ENCODE assay signal across 8 mouse cellular contexts in the genomic region with DNA sequence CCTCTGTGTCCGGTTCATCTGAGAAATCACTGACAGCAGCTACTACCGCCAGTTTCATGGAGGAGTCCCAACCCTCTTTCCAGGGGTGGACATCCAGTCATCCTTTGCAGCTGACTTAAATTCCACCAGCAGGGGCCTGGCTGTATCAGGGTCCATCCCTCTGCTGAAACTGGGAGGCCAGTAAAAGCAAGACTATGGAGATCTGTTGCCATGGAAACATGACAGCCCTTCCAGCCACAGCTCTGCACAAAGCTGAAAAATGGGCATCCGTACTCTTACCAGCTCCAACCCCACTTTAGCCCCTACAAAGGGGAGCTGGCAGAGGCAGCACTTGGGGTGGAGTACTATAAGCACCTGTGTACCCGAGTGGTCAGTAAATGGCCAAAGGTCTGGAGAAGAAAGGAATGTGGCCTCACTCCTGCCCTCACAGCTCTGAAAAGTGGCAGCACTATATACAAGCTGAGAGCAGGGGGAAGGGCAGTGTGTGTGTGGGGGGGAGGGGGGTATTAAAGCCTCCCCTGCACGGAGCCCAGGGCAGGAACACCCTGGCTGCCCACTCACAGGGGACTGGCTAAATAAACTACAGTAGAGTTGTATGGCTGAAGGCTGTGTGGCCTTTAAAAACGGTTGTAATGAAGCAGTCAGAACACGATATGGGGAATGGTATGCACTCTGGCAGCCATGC. TPM values are rescaled to one million over a fixed set of nuclear protein-coding genes. Genes with fewer than 3 reads are reported as not detected.
DNase-seq lines count a peak whose midpoint lies in the region; ATAC-seq and TF ChIP-seq lines count a peak whose summit lies in the region.

No protein-coding gene starts in this region.

- 0 out of 2 replicates have a peak, but pooled peaks cover 3% of the 10 kb centered on the region for H3K36me3 ChIP-seq in heart, embryonic 11.5 days (ENCODE audit: control insufficient read depth, insufficient read depth, low read length)
- peaks cover 16% of the 10 kb centered on the region; the same call in 1 of the 2 replicates for H3K36me3 ChIP-seq in forebrain, postnatal 0 days (ENCODE audit: insufficient read depth)
- peaks cover 27% of the 10 kb centered on the region for H3K36me3 ChIP-seq in midbrain, embryonic 12.5 days

- intact Hi-C loops in heart, postnatal 25 days (cut with DNase I) = no loop called here

- H3K9ac ChIP-seq in heart, embryonic 11.5 days (ENCODE audit: low read depth, low read length) = no peak overlapping the region
- H3K9ac ChIP-seq in forebrain, postnatal 0 days = 0 out of 2 replicates have a peak overlapping the region, but pooled peaks have one; percentile 10
- 0 out of 2 replicates have a peak overlapping the region, but pooled peaks have one; percentile 20 for H3K9ac ChIP-seq in midbrain, embryonic 12.5 days (replicated peaks)

- H3K4me3 ChIP-seq in heart, embryonic 11.5 days (ENCODE audit: low read depth, low read length) = no peak overlapping the region
- H3K4me3 ChIP-seq in forebrain, postnatal 0 days (ENCODE audit: low read depth, low read length) = no peak overlapping the region
- H3K4me3 ChIP-seq in midbrain, embryonic 12.5 days = no peak overlapping the region

- peak overlapping the region; percentile 41 for H3K27ac ChIP-seq in heart, embryonic 11.5 days (ENCODE audit: low read depth, low read length)
- H3K27ac ChIP-seq in forebrain, postnatal 0 days (ENCODE audit: low read depth, low read length) = peak overlapping the region; percentile 59
- H3K27ac ChIP-seq in midbrain, embryonic 12.5 days (replicated peaks) = peak overlapping the region; percentile 64

- ATAC-seq in heart, embryonic 11.5 days (replicated peaks; ENCODE audit: insufficient number of reproducible peaks, low FRiP score, low TSS enrichment) = no peak
- ATAC-seq in forebrain, postnatal 0 days = peak; percentile 86
- ATAC-seq in midbrain, embryonic 12.5 days (ENCODE audit: low FRiP score, low read depth) = peak; percentile 67

- peak; percentile 43 for TF ChIP-seq CTCF in forebrain, postnatal 0 days (IDR thresholded peaks at IDR 0.05; ENCODE audit: low read depth)

- no peak for DNase-seq in heart, postnatal 25 days (ENCODE audit: low spot score)
- peak; percentile 57 for DNase-seq in R1 (ENCODE audit: low read depth, low spot score)
- DNase-seq in forebrain, postnatal 0 days = peak; percentile 56
- no peak for DNase-seq in B cell, adult 2 months
- DNase-seq in ovary, postnatal 14 days (ENCODE audit: low spot score) = no peak
- DNase-seq in spleen, postnatal 36 days (ENCODE audit: low spot score in 2 of 2) = no peak

- no peaks in the 10 kb centered on the region for H3K27me3 ChIP-seq in heart, embryonic 11.5 days (ENCODE audit: control insufficient read depth, insufficient read depth, low read length)
- no peaks in the 10 kb centered on the region for H3K27me3 ChIP-seq in forebrain, postnatal 0 days (ENCODE audit: insufficient read depth, low read length)
- H3K27me3 ChIP-seq in midbrain, embryonic 12.5 days = no peaks in the 10 kb centered on the region

- no peaks in the 10 kb centered on the region for H3K9me3 ChIP-seq in heart, embryonic 11.5 days (replicated peaks; ENCODE audit: control insufficient read depth, low read length)
- H3K9me3 ChIP-seq in forebrain, postnatal 0 days (ENCODE audit: low read length) = no peaks in the 10 kb centered on the region
- H3K9me3 ChIP-seq in midbrain, embryonic 12.5 days = no peaks in the 10 kb centered on the region

- WGBS in heart, embryonic 11.5 days (ENCODE audit: insufficient replicate concordance) = 36% methylated on average over 7 of the region's 7 CpGs
- 23% methylated on average over 7 of the region's 7 CpGs for WGBS in forebrain, postnatal 0 days
- 13% methylated on average over 7 of the region's 7 CpGs for WGBS in midbrain, embryonic 12.5 days

- H3K4me1 ChIP-seq in heart, embryonic 11.5 days (ENCODE audit: control insufficient read depth, insufficient read depth, low read length) = peaks cover 45% of the 10 kb centered on the region
- H3K4me1 ChIP-seq in forebrain, postnatal 0 days (ENCODE audit: insufficient read depth) = peaks cover 18% of the 10 kb centered on the region
- H3K4me1 ChIP-seq in midbrain, embryonic 12.5 days = peaks cover 36% of the 10 kb centered on the region

- no peak overlapping the region for H3K4me2 ChIP-seq in heart, embryonic 11.5 days
- no peak overlapping the region for H3K4me2 ChIP-seq in forebrain, postnatal 0 days (ENCODE audit: low read depth)
- H3K4me2 ChIP-seq in midbrain, embryonic 12.5 days (replicated peaks) = peak overlapping the region; percentile 22; the same call in 1 of the 2 replicates

RNA-seq across cellular contexts. Expression of a gene that starts 32.4 kb away (rescaled TPM):
- 11.9 and 14.5 TPM in 2 replicates for polyA plus RNA-seq in heart, embryonic 11.5 days (2014; fragmentation: Nextera tagmentation; extraction: Ambion mirVana)
- total RNA-seq in heart, postnatal 25 days (2021) = 10 to 100 TPM; 25.8 to 26.8 TPM
- total RNA-seq in forebrain, postnatal 0 days (2014; rRNA removed) = 5.6 and 15.4 TPM in 2 replicates
- 5.6 and 5.8 TPM in 2 replicates for polyA plus RNA-seq in forebrain, postnatal 0 days (2015; fragmentation: Nextera tagmentation; extraction: Ambion mirVana)
- polyA plus RNA-seq in midbrain, embryonic 12.5 days (2016; fragmentation: Nextera tagmentation; extraction: Ambion mirVana) = 28.3 and 39.6 TPM in 2 replicates

Comparison
In these comparisons a context has a peak if more than half of its experiments do, and no peak if none do; other contexts are left out.
1. DNase-seq: peak in R1 (single experiment) and forebrain, postnatal 0 days (single experiment); none in heart, postnatal 25 days (single experiment), B cell, adult 2 months (0 of 2), ovary, postnatal 14 days (single experiment) and spleen, postnatal 36 days (0 of 2).
2. Peak in every context shown above with its lines, with median percentiles within 50 percentile points of each other: H3K27ac ChIP-seq.